Mouse (Mus musculus): ENCODE data around the gene Atxn7l3.

Gene Atxn7l3

DNA sequence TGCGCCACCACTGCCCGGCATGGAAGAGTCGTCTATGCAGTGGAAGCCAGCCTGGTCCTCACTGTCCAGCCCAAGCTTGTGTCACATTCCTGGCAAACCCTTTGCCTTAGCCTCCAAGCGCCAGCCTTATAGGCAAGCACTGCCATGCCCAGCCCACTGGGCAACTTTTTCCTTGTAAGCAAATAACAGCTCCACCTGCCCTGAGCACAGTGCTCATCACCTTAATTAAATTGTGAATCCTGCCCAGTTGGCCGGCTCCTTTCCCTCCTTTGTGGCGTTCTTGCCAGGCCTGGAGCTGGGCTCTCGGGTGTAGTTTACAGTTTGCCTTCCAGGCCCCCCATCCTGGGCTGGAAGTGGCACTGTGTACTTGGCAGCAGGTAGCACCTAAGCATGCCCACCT is 33.2 kb downstream of the Atxn7l3 start:
- DNase-seq (ENCODE audit: low read depth, low spot score): no peak

DNA sequence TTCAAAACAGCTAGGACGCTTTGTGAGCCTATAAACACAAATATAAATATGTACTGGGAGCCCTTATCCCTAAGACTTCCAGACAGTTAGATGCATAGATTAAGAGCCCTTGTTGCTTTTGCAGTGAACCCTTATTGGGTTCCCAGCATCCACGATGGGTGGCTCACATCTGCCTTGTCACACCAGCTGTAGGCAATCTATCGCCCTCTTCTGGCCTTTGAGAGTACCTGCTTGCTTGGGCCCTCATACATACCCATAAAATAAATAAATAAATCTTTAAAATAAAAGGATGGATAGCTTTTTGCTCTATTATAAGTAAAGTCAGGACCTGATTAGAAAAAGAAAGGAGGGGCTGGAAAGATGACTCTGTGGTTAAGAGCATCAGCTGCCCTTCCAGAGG is 37.9 kb downstream of the Atxn7l3 start:
- DNase-seq (ENCODE audit: low read depth, low spot score): no peak

DNA sequence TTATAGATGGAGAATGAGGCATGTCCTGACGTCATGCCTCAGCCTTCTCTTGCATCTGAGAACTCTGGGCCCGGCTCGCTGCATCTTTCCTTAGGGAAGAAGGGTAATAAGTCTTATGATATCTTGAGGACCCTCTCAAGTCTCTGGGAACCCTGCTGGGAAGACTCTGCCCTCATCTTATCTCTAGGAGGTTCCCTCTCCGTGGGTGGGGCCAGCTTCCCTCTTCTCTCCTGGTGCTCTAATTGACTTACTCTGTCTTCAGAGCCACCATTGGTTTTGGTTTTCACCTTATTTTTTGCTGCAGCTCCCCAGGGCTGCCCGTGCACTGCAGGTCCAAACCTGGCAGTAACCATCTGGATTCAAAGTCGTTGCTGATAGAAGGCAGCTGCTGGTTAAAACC is 38.3 kb downstream of the Atxn7l3 start:
- no peak for DNase-seq (ENCODE audit: low read depth, low spot score)

DNA sequence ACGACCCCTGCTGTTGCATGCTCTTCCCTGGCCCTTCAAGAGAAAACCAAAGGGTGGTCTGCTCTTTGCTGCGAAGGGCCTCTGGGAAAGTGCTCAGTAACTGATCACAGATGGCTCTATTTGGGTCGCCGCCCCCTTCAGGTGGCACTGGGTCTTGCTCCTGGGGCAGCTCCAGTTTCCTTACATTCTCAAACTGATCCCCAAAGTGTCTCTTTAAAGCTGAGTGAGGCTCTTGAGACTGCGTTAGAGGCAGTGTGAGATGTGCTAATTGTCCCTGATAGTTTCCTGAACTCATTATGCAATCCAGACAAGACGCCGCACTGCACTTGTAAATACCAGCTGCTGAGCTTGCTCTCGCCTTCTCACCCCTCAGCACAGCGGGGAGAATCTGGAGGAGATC is 38.9 kb downstream of the Atxn7l3 start:
- no peak for DNase-seq (ENCODE audit: low read depth, low spot score)

DNA sequence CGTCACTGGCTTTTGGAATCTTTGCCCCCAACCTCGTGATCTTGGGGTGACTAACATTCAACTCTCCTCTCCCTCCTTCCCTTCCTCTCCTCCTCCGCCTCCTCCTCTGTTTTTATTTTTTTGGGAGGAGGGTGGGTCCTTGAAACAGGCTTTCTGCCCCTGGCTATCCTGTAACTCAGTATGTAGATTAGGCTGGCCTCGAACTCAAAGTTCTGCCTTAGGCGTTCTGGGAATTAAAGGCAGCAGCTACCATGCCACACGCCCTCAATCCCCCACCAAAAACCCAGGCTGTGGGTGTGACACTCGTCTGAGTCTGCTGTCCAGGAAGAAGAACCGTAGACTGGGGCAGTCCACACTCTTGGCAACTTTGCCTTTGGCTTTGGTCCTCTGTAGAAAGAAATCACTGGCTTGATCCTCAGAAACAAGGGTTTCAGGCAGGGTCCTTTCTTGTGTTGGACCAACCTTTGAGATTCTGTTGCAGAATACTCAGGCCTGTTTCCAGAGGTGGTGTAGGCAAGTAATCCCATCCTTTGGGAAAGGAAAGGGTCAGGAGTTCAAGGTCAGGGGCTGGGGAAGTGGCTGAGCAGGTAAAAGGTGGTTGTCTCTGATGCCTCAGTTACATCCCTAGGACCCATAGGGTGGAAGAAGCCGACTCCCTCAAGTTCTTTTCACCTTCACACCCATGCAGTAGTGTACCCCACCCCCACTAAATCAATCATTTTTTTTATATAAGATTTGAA is 46.9 kb downstream of the Atxn7l3 start:
- no peak for DNase-seq (ENCODE audit: low read depth, low spot score)

DNA sequence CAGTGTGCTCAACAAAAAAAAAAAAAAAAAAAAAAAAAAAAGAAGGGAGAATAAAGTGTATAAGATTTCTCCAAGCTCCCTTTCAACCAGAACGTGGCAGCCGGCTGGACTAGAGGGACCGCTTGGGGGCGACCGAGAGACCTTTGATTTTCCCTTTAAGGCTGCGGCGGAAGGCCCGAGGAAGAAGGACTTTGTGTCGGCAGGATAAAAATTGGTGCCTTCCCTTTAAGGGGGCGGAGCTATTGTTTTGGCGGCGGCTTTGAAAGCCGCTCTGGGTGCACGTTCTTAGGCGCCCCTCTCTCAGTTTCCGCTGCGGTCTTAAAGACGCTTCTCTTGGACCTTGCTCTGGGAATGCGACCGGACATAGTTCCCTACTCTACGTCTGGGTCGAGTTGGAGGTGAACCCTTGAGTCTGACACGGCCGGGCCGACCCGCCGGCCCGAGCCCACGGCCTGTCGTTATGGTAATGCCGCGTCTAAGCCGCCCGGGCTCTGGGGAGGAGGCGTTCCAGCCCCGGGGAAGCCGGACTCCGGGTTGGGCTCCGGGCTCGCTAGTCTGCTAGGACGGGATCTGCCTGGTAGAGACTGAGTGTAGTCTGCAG is 47.7 kb downstream of the Atxn7l3 start, which contains the start of gene BC030867:
Gene BC030867 (plus strand): TSS at position 253 of the 601 bp plus-strand sequence.
- DNase-seq (ENCODE audit: low read depth, low spot score): peak; percentile 82

DNA sequence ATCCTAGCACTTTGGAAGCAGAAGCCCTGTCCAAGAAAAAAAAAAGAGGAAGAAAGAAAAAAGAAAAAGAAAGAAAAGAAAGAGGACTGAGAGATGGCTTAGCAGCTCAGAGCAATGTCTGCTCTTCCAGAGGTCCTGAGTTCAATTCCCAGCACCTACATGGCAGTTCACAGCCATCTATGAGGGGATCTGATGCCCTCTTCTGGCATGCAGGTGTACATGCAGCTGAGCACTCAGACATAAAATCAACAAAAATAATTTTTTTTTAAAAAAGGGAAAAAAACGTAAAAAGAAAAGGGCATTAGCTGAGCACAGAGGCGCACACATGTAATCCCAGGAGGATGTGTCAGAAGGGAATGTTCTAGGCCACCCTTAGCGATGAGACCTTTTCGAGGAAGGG is 49.6 kb downstream of the Atxn7l3 start:
- no peak for DNase-seq (ENCODE audit: low read depth, low spot score)

DNA sequence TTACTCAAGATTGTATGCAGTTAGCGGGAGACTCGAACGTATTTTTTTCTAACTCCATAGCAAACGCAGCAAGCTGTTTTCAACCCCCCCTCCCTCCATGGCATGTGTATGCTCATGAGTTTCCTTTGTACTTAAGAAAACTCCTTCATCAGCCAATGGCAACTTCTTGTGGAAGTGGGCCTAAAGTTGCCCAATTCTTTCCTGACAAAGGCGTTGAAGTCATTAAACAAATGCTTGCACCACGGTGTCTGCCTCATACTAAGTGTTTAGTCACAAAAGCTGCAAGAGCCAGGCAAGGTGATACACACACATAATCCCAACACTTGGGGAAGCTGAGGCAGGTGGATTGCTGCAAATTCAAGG is 50.2 kb downstream of the Atxn7l3 start:
- DNase-seq (ENCODE audit: low read depth, low spot score): no peak

DNA sequence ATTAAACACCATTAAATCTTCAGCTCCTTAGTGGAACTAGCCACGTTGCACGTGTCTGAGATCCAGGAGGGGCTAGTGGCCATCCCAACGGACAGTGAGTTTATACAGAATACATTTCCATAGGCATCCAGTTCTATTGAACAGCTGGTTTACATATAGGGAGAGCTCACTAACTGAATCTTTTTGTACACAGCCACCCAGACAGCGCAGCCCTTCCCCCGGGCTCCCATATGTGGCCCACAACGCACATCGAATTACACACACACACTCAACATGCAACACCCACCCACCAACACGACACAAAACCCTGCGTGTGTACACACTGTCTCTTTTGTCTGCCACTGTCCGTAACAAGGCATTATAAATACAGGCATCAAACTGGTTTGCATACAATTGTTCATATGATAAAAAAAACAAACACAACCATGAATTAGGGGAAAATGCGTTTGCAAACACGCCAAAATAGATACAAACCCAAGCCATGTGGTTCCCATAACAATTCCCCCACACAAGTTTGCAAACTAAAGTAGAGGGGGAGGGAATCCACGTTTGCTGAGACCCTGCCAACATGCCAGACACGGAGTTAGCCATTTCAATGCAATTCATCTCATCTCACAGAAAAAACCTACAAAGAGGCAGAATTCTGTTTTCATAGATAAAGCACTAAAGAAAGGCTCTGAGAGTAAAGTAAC is 50.7 kb downstream of the Atxn7l3 start:
- DNase-seq (ENCODE audit: low read depth, low spot score): no peak

DNA sequence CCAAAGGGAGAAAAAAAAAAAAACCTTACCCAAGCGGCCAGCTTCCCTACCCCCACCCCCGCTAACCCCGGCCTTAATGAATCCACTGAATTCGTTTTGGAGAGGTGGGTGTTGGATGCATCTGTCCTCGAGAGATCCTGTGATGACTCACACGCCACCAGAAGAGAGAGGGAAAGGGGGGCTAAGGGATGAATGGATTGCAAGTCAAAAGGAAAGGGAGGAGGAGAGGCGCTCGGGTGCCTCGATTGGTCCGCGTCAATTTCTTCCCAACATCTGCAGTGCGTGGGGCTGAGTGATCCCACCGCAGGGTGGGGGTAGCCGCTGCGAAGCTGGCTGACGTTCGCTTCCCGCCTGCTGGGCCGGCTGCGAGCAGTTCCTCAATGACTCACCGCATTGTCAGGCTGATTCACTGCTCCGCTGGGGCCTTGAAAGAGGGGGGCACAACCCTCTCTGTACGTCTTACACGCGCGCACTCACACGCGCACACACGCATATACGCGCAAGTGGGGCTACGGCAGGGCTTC is 51.4 kb downstream of the Atxn7l3 start:
- DNase-seq (ENCODE audit: low read depth, low spot score): peak; percentile 56

DNA sequence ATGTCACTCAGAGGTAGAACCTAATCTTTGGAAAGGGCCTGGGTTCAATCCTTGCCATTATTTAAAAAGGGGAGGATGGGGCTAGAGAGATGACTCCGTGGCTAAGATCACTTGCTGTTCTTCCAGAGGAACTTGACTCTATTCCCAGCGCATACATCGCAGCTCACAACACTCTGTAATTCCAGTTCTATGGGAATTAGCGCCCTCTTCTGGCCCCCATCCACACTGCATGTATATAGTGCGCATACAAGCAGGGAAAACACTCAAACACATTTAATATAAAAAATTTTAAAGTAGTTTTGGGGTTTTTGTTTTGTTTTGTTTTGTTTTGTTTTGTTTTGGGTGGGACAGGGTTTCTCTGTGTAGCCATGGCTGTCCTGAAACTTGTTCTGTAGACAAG is 54.6 kb downstream of the Atxn7l3 start:
- DNase-seq (ENCODE audit: low read depth, low spot score): no peak

DNA sequence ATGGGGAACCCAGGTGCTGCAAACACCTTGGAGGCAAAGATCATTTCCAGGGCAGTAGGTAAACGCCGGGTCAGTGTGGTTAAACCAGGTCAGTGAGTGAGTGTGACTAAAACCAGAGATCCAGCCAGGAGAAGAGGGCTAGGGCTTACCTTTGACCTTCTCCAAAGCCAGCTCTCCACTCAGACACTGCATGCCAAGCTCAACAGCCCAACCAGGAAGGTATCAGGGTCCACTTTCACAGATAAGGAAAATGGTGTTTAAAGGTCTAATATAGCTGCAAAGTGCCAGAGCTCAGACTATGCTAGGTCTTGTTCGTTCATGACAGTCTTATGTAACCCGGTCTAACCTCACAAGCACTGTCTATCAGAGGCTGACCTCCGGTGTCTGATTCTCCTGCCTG is 55.2 kb downstream of the Atxn7l3 start:
- no peak for DNase-seq (ENCODE audit: low read depth, low spot score)

DNA sequence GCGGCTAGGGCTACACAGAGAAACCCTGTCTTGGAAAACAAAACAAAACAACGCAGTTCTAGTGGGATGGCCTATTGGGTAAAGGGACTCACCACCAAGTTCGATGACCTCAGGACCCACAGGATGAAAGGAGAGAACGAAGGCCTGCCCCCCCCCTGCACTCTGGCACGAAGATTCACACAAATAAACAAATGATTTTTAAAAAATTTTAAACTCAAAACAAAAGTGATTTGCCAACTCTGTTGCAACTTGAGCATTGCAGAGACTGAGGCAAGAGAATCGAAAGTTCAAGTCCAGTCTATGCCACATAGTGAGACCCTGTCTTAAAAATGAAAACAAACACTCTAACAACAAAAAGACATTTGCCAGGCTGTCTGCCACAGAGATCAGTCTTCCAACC is 55.8 kb downstream of the Atxn7l3 start:
- no peak for DNase-seq (ENCODE audit: low read depth, low spot score)

All from brain, embryonic 18.5 days (tissue).